Mouse (Mus musculus): ENCODE measurements at regions not wholly inside any gene's neighbourhood (a gene's known extent, or its start where the extent isn't known, plus 50 kb on each side); places are given as distances from the start of the nearest gene placed in this dataset.

DNA sequence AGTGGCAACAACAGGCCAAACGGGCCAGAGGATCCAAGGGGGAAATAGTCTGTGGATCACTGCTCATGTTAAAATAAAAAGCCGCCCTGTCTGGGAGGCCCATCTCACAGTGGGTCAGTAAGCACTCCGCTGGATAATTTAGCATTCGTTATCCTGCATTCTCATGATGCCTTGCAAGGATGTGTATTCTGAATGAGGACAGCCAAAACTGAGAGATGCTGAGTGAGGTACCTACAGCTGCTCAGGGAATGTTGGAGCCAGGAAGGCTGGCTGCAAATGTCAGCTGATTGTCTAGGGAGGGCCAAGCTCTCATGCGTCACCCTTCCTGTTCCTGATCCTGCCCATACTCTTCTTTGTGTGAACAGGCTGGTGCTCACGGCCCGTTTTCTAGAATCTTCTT is 489.1 kb upstream of the Gm19410 start:
- no peak overlapping the region for H3K27ac ChIP-seq (replicated peaks)
- no peak for ATAC-seq (ENCODE audit: insufficient read depth)

DNA sequence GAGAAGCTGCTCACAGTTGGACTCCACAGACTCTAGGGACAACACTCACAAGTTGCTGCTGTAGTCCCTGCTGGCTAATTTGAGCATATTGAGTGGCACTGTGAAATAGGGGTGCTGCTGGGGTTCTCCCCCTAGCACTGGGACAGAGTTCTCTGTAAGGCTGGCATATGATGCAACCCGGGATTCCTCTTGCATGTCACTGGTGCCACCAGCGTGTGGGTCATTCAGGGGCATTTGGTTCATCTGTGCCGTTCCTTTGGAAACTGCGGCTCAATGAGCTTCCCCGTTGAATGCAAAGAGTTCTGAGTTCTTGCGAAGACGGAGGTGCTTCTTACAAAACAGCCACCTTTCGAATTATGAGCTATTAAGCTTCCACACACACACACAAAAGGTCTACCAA is 486.6 kb upstream of the Gm19410 start:
- H3K36me3 ChIP-seq (replicated peaks), result no peaks in the 10 kb centered on the region
- H3K27me3 ChIP-seq, result no peaks in the 10 kb centered on the region
- H3K4me3 ChIP-seq (replicated peaks), result no peak overlapping the region
- ATAC-seq (ENCODE audit: insufficient read depth), result no peak
- H3K27ac ChIP-seq (replicated peaks), result no peak overlapping the region
- no peaks in the 10 kb centered on the region for H3K4me1 ChIP-seq (replicated peaks)
- no peak overlapping the region for H3K9ac ChIP-seq
- H3K9me3 ChIP-seq (replicated peaks), result no peaks in the 10 kb centered on the region
- no peak overlapping the region for H3K4me2 ChIP-seq
- WGBS (ENCODE audit: insufficient replicate concordance), result 78% methylated on average over 8 of the region's 8 CpGs

More for the DNA sequence above, 489.1 kb upstream of the Gm19410 start:
- Histone ChIP-seq H3K27me3 (no peaks in the 10 kb centered on the region), H3K4me1 (replicated peaks) (no peaks in the 10 kb centered on the region), H3K9ac (no peak overlapping the region), H3K36me3 (replicated peaks) (no peaks in the 10 kb centered on the region), H3K4me3 (replicated peaks) (no peak overlapping the region), H3K9me3 (replicated peaks) (no peaks in the 10 kb centered on the region), H3K4me2 (no peak overlapping the region)
- 72% methylated on average over 7 of the region's 7 CpGs for WGBS (ENCODE audit: insufficient replicate concordance)

DNA sequence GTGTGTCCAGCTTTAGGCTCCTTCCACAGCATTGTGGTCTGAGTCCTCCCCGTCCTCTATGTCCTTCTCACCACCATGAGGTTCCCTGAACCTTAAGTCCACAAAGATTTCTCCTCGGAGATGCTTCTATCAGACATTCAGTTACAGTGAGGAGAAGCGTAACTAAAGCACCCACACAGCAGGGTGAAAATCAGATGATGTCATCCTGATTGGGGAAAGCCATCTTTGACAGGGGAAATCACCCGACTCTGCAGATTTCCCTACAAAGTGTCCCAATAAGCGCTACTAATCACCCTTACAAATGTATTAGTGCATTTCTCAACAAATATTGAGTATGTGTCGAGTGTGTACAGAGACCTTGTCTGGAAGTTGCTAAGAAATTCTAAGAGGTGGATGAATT is 484.8 kb upstream of the Gm19410 start:
- no peak for ATAC-seq (ENCODE audit: insufficient read depth)
- no peak overlapping the region for H3K4me2 ChIP-seq
- H3K4me3 ChIP-seq (replicated peaks), result no peak overlapping the region
- H3K9me3 ChIP-seq (replicated peaks), result no peaks in the 10 kb centered on the region
- 62% methylated on average over 6 of the region's 6 CpGs for WGBS (ENCODE audit: insufficient replicate concordance)
- H3K4me1 ChIP-seq (replicated peaks), result no peaks in the 10 kb centered on the region
- no peak overlapping the region for H3K27ac ChIP-seq (replicated peaks)
- H3K27me3 ChIP-seq, result no peaks in the 10 kb centered on the region
- H3K9ac ChIP-seq, result no peak overlapping the region
- H3K36me3 ChIP-seq (replicated peaks), result no peaks in the 10 kb centered on the region

DNA sequence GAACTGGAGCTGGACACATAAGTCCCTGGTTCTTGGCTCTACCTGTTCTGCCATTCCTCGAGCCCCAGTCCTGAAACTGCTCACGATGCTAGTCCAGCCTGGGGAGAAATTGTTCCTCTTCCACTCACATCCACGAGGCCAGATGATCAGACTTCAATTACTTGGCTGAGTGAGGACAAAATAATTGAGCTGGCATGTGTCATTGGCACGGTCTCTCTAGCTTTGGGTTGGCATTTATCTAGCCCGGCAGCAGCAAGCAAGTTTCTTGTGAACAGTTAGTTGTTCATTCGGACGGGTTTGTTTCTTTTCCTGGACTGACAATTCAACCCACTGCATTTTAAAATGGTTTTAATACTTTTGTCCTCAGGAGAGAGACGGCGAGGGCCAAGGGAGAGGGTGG is 482.2 kb upstream of the Gm19410 start:
- Histone ChIP-seq H3K27ac (replicated peaks) (no peak overlapping the region), H3K4me3 (replicated peaks) (no peak overlapping the region), H3K27me3 (no peaks in the 10 kb centered on the region), H3K4me1 (replicated peaks) (no peaks in the 10 kb centered on the region), H3K4me2 (no peak overlapping the region), H3K9me3 (replicated peaks) (no peaks in the 10 kb centered on the region), H3K9ac (no peak overlapping the region), H3K36me3 (replicated peaks) (no peaks in the 10 kb centered on the region)
- WGBS (ENCODE audit: insufficient replicate concordance), result 67% methylated on average over 9 of the region's 9 CpGs
- no peak for ATAC-seq (ENCODE audit: insufficient read depth)

DNA sequence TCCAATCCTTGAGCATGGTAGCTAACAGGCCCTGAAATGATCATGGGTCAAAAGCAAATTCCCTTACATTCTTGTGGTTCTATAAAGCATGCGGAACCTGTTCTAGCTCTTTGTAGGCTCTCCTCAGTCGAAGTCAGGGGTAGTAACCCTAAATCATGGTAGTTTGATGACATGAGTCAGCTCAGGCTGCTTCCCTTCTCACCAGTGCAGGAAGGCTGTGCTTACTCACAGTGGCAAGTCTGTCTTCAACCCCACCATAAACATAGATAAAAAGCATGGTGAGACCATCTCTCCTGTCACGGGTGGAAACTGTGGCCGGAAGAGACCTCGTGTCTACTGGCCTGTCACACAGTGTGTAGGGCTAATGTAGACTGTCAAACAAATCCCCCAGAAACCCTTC is 476.6 kb upstream of the Gm19410 start:
- H3K36me3 ChIP-seq (replicated peaks), result no peaks in the 10 kb centered on the region
- no peak overlapping the region for H3K27ac ChIP-seq (replicated peaks)
- ATAC-seq (ENCODE audit: insufficient read depth), result no peak
- H3K4me1 ChIP-seq (replicated peaks), result no peaks in the 10 kb centered on the region
- H3K27me3 ChIP-seq, result no peaks in the 10 kb centered on the region
- 52% methylated on average over 5 of the region's 5 CpGs for WGBS (ENCODE audit: insufficient replicate concordance)
- H3K9ac ChIP-seq, result no peak overlapping the region
- no peaks in the 10 kb centered on the region for H3K9me3 ChIP-seq (replicated peaks)
- no peak overlapping the region for H3K4me2 ChIP-seq
- H3K4me3 ChIP-seq (replicated peaks), result no peak overlapping the region

DNA sequence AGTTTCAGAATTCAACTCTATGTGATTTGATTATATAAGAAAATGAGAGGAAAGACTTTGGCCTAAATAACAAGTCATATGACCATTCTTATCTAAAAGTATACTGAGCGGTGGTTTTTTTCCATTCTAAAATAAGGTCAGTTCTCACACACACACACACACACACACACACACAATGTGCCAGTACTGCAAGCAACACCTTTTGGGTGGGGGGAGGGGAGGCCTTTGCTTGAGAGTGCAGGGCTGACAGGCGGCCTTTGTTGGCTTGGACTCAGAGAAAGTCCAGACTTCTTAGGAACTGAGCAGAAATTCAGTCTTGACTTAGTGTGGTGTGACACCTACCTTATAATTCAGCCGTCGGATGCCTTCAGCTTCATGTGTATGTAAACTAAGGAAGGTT is 475.6 kb upstream of the Gm19410 start:
- 57% methylated on average over 4 of the region's 4 CpGs for WGBS (ENCODE audit: insufficient replicate concordance)
- no peak for ATAC-seq (ENCODE audit: insufficient read depth)
- Histone ChIP-seq H3K27me3 (no peaks in the 10 kb centered on the region), H3K4me1 (replicated peaks) (no peaks in the 10 kb centered on the region), H3K4me3 (replicated peaks) (no peak overlapping the region), H3K9ac (no peak overlapping the region), H3K4me2 (no peak overlapping the region), H3K9me3 (replicated peaks) (no peaks in the 10 kb centered on the region), H3K27ac (replicated peaks) (no peak overlapping the region), H3K36me3 (replicated peaks) (no peaks in the 10 kb centered on the region)

DNA sequence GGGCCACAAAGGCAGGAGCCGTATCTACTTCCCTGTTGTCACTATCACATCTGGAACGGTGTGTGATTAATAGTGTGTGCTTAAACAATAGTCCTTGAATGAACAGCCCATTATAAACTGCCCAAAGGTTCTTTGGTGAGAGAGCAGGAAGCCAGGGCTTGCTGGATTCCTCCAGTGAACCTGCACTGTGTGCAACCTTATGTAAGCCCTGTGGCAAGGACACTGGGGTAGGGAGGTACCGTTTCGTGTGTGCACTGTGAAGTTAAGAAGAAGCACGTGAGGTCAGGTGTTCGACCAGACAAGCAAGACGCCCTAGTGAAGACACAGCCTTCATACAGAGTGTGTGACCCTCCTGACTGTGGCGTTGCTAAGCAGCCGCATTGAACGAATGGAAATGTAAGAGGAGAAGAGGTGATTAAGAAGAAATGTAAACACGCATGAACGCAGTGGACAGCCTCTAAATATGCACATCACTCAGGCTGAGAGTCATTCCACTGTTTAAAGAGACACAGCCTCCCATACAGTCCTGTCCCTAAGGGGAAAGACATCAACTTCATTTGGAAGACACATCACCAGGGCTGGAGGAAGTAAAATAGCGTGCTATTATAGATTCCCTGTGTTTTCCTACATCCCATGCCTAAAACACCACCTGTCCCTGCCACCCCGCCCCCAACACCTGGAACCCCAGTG is 472.0 kb upstream of the Gm19410 start:
- Histone ChIP-seq H3K9ac (no peak overlapping the region), H3K9me3 (replicated peaks) (no peaks in the 10 kb centered on the region), H3K4me2 (no peak overlapping the region), H3K27ac (replicated peaks) (no peak overlapping the region), H3K27me3 (no peaks in the 10 kb centered on the region), H3K36me3 (replicated peaks) (no peaks in the 10 kb centered on the region), H3K4me3 (replicated peaks) (no peak overlapping the region), H3K4me1 (replicated peaks) (no peaks in the 10 kb centered on the region)
- no peak for ATAC-seq (ENCODE audit: insufficient read depth)
- WGBS (ENCODE audit: insufficient replicate concordance), result 57% methylated on average over 14 of the region's 14 CpGs

DNA sequence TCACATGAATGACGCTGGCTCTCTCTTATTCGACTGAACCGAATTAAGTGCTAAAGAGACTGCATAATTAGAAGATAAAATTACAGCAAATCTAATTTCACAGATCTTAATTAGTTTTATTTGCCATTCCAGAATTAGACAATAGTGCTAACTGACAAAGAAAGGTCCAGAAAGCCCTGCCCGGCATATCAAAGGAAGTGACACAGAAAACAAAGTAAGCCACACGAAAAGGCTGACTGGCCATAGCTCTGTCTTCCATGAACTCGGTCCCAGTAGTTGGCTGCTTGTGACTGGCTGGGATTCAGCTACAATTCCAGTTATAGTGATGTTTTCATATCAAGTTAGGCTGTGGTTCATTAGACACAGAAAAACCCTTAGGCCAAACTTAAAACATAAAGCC is 468.7 kb upstream of the Gm19410 start:
- H3K36me3 ChIP-seq (replicated peaks), result no peaks in the 10 kb centered on the region
- ATAC-seq (ENCODE audit: insufficient read depth), result no peak
- no peak overlapping the region for H3K9ac ChIP-seq
- H3K9me3 ChIP-seq (replicated peaks), result no peaks in the 10 kb centered on the region
- 68% methylated on average over 6 of the region's 6 CpGs for WGBS (ENCODE audit: insufficient replicate concordance)
- H3K27ac ChIP-seq (replicated peaks), result no peak overlapping the region
- no peaks in the 10 kb centered on the region for H3K4me1 ChIP-seq (replicated peaks)
- no peak overlapping the region for H3K4me3 ChIP-seq (replicated peaks)
- no peak overlapping the region for H3K4me2 ChIP-seq
- no peaks in the 10 kb centered on the region for H3K27me3 ChIP-seq

DNA sequence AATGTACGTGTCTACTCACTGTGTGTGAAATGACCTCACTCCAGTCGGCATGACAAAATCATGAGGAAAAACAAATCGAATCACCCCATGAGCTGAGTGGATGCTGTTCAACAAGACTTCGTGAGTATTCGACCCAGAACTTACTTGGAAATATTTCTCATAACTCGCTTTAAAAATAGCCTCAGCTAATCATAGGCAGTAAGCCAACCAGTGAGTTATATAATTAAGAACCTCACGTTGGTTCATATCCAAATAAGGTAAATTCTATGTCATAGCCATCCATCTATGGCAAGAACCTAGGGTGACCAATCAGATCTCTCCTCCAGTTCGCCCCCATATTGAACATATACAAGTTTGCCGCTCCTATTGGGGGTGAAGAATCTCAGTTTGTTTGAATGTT is 466.5 kb upstream of the Gm19410 start:
- 69% methylated on average over 9 of the region's 9 CpGs for whole genome bisulfite sequencing (ENCODE audit: insufficient replicate concordance)
- Histone ChIP-seq H3K36me3 (replicated peaks) (no peaks in the 10 kb centered on the region), H3K9me3 (replicated peaks) (no peaks in the 10 kb centered on the region), H3K9ac (no peak overlapping the region), H3K27ac (replicated peaks) (no peak overlapping the region), H3K27me3 (no peaks in the 10 kb centered on the region), H3K4me1 (replicated peaks) (no peaks in the 10 kb centered on the region), H3K4me3 (replicated peaks) (no peak overlapping the region), H3K4me2 (no peak overlapping the region)
- ATAC-seq (ENCODE audit: insufficient read depth), result no peak

DNA sequence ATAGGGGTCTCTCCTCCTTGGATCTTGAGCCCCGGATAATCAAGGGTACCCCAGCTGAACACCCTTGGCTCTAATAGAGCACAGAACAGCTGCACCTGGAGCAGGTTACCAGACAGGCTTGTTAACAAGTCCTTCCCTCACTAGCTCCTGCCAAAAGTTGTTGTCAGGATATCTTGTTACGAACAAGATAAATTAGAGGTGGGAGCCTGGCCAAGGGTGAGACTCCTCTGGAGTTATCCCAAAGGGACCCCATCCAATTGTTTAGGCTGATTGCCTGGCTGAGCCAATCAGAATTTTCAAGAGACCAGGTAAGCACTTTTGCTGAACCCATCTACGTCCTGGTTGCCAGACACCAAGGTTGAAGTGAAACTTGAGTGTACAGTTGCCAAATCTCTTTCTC is 465.2 kb upstream of the Gm19410 start:
- H3K9ac ChIP-seq, result no peak overlapping the region
- WGBS (ENCODE audit: insufficient replicate concordance), result 61% methylated on average over 3 of the region's 3 CpGs
- ATAC-seq (ENCODE audit: insufficient read depth), result no peak
- H3K4me1 ChIP-seq (replicated peaks), result no peaks in the 10 kb centered on the region
- H3K27me3 ChIP-seq, result no peaks in the 10 kb centered on the region
- no peaks in the 10 kb centered on the region for H3K9me3 ChIP-seq (replicated peaks)
- H3K36me3 ChIP-seq (replicated peaks), result no peaks in the 10 kb centered on the region
- no peak overlapping the region for H3K4me2 ChIP-seq
- no peak overlapping the region for H3K4me3 ChIP-seq (replicated peaks)
- no peak overlapping the region for H3K27ac ChIP-seq (replicated peaks)

DNA sequence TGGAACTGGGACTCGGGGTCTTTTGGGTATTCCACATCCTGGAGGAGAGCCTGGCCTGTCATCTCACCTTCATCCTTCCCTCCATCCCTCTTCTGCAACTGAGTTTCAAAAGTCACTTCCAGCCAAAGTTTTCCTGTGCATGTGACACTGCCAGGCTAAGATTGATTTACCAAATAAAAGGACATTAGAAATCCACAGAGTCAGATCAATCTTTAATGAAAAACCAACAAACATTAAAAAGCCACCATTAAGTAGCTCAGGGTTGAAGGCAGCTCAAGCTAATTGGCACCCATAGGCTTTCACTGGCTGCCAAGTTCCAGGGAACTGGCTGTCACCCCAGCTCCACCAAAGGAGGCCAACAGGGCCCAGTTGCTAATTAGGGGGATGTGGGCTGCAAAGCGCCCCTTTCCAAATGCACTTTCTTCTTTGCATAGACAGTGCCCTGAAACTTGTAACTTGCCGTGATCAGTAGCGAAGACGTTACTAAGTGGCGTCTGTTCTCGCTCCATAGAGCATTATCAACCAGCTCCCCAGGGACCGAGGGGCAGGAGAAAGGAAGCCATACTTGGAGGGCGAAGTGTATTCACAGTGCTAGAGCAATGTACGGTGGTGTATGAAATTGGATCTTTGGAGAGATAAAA is 464.6 kb upstream of the Gm19410 start:
- H3K4me2 ChIP-seq, result no peak overlapping the region
- no peak overlapping the region for H3K4me3 ChIP-seq (replicated peaks)
- ATAC-seq (ENCODE audit: insufficient read depth), result no peak
- H3K27me3 ChIP-seq, result no peaks in the 10 kb centered on the region
- no peaks in the 10 kb centered on the region for H3K4me1 ChIP-seq (replicated peaks)
- no peak overlapping the region for H3K9ac ChIP-seq
- H3K27ac ChIP-seq (replicated peaks), result no peak overlapping the region
- no peaks in the 10 kb centered on the region for H3K9me3 ChIP-seq (replicated peaks)
- WGBS (ENCODE audit: insufficient replicate concordance), result 67% methylated on average over 10 of the region's 10 CpGs
- no peaks in the 10 kb centered on the region for H3K36me3 ChIP-seq (replicated peaks)

DNA sequence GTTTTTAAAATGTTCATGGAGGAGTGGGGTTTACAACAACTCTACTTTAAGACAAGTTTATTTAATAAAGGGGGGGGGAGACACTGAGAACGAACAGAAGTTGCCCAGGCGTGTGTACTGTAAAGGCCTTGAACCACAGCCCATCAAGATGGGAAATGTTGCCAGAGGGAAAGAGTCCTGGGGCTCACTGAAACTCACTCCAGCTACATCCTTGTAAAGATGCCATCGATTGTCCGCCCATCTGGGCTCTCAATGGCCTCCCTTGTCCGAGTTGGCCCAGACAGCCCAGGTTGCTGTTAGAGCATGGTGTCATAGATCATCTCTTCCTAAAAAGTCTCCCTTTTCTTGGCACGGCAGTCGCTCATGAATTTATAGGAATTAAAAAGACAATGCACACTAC is 462.7 kb upstream of the Gm19410 start:
- ATAC-seq (ENCODE audit: insufficient read depth), result no peak
- no peak overlapping the region for H3K4me2 ChIP-seq
- no peaks in the 10 kb centered on the region for H3K27me3 ChIP-seq
- H3K36me3 ChIP-seq (replicated peaks), result no peaks in the 10 kb centered on the region
- no peak overlapping the region for H3K4me3 ChIP-seq (replicated peaks)
- H3K9me3 ChIP-seq (replicated peaks), result no peaks in the 10 kb centered on the region
- no peak overlapping the region for H3K9ac ChIP-seq
- WGBS (ENCODE audit: insufficient replicate concordance), result 65% methylated on average over 7 of the region's 7 CpGs
- no peaks in the 10 kb centered on the region for H3K4me1 ChIP-seq (replicated peaks)
- no peak overlapping the region for H3K27ac ChIP-seq (replicated peaks)
